Mouse (Mus musculus): ENCODE results near the gene Slc25a20.

GRCm38 (mm10) chr9:108639825-108640224 is 22.1 kb upstream of the Slc25a20 start:
- TF ChIP-seq CTCF (IDR thresholded peaks at IDR 0.05; ENCODE audit: low read depth, low read length) (no peak), POLR2A (IDR thresholded peaks at IDR 0.05; ENCODE audit: extremely low read depth, insufficient read depth, low read length) (no peak)
